Mouse (Mus musculus) thymus, postnatal 10 days (tissue): ENCODE data around the gene Mn1.

Experiments
- DNase-seq, 2 experiments: peaks; one replicate each; pipeline ENCODE4 v3.0.0; 2021; ENCODE audit warnings: low spot score in 2 of 2

Mn1 gene

DNA sequence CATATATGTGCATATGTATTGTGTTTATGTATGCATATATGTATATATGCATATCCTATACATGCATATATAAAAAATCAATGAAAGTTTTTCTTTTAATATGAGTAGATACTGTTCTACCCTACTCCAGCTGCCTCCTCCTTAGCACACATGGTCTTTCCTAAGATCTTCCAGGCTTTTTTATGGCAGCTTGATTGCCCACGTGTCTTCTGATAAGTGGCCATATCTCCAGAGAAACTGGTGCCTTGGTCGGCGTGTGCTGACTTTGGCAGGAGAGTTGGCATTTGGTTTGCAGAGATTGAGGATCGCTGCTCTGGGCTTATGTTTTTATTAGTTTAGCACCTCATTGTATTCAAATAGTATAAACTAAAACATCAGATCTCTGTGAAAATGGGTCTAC lies 68.7 kb downstream of the Mn1 start:
- no peak for DNase-seq

DNA sequence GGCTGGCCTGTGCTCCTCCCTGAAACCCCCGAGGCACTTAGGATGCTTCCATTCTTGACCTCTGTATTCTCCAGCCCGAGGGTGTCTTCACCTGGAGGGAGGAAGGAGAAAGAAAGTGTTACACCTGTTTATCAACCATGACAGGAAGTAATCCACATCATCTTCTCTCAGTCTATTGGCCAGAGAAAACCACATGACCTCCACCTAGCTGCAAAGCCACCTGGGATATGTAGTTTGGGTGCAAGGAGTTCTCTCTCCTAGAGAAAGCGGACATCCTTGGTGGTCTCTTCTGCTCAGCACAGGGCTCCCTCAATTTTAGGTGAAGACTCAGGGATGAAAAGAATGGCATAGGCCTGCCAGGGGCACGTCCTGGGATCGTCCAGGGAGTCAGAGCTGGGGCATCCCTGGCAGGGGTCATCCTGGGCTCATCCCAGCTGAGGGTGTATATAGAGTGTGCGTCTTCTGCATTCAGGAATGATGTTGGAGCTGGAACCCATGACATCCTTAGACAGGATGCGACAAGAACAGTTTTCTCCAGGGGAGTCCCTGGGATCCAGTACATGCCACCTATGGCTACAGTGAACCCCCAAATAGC lies 72.0 kb downstream of the Mn1 start:
- peak in 1 of 2 experiments; percentile 17 for DNase-seq

DNA sequence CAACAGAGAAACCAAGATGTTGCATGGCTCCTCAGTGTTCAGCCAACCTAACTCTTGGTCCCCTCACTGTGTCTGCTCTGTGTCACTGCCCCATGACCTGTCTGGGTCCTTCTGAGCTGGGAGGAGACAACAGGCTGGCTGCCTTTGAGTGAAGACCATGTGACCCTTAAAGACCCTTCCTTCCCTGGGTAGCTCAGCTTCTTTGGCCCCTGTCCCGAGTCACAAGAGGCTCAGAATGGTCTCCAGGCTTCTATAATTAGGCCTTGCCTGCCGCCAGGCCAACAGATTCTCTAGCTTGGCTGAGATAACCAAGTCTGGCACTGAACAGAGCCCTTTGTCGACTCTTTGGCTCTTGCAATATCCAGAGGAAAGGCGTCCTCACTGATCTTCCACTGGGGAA lies 73.4 kb downstream of the Mn1 start:
- no peak for DNase-seq

DNA sequence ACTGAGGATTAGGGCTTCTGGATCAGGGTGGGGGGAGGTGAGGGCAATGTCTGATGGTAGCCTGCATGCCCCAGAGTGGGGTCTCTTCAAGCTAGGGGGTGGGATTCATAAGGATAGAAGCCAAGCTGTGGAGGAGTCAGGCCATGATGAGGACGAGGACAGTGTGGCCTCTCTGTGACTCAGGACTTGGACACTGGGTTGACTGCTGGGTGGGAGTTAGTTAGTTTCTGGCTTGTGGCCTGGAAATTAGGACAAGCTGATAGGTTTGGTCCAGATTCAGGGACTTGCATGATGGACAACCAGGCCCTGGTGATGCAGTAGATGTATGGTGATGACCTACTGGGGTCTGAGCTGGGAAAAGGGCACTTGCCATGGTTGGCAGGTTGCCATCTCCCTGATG lies 74.3 kb downstream of the Mn1 start:
- no peak for DNase-seq

DNA sequence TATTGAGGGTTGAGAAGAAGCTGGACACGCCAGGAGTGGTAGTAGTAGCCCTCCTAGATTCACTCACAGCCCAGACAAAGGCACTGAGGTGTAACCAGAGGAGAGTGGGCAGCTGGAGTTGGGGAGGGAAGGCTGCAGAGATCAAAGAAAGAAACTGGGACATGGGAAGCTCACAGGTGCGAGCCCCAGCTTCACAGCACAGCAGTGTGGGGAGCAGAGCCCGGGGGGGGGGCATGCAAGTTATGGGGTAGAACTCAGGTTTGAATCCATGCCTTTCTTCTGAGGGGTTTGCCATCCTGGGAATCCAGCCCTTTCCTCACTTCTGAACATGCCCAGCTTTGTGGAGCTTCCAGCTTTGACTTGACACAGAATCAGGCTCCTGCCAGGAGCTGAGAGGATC lies 82.9 kb downstream of the Mn1 start:
- DNase-seq, result peak; percentile 31 to 34

DNA sequence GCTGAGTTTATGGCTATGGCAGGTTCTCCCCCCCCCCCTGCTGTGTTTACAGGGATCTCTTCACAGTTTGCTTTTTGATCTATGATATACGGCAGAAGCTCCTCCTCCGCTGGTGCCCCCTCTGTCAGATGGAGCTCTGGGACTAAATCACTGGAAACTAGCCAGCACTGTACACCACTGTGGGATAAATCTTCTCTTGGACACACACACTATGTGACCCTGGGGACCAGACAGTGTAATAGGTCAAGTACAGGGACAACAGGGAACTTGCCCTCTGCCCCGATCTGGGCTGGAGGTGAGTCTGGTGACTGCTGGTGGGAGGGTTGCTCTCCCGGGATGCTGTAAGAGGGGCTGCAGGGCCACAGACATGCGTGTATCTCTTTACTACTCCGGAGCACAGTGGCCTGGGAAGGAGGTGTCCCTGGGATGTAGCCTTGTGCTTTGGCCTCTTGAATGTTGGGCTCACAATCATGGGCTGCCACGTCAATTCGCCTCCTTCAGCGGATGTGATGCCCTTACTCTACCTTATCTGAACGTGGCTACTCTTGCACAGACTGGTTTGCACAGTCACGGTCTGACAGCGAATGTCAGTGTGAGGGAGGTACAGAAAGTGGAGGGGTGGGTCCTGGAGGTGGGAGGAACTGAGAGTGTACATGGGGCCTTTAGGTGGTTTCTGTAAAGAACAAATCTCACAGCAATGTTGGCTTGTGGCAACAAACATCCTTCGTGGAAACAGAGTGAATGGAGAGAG lies 84.7 kb downstream of the Mn1 start:
- no peak for DNase-seq

DNA sequence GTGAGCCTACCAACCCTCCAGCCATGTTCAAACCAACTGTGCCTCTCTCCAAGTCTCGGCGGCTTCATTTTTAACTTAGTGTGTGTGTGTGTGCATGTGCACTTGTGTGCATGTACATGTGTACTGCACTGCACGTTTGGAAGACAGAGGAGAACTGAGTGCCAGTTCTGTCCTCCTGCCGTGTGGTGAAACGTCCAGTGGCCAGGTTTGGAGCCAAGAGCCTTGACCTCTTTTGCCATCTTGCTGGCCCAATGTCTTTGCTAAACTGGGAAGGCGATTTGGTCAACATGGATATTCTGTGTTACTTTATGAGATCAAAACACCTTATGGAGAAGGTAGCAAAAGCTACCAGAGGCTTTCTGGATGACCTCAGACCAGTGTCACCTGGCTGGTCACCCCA lies 88.1 kb downstream of the Mn1 start:
- DNase-seq, result no peak

DNA sequence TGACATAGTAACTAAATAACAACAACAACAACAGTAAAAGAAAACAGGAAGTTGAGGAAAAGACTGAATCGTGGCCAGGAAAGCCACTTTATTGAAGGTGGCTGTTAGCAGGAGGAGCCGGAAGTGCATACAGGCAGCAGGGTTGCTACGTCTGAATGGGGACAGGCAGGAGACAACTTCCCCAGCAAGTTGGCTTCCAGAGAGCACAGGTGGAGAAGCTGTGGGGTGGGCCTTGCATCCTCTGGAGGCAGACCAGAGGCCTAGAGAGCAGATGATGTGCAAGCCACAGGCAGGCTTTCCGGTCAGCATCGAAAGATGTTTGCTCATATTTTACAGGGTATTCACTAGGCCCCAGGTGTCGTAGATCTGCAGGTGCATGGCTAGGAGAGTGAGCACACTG lies 88.7 kb downstream of the Mn1 start:
- DNase-seq, result peak; percentile 22 to 28

DNA sequence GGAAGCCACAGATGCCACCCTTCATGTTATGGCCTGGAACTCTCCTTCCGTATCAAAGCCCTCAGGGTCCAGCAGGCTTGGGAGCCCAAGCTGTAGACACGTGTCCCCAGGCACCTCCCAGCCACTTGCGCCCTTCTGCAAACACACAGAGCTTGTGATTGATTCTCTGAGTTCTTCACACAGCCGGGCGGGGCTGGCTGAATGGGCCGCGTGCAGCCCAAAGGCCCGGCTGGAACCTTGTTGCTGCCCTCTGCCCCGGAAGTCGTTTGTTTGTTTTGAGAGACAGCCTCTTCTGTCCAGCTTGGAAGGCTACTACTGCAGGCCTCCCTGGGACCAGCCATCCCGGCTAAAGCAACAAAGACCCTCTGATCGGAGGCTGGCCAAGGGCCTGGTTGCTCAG lies 89.2 kb downstream of the Mn1 start:
- no peak for DNase-seq
